Mouse (Mus musculus) monocyte, adult 2 months (primary cell): ENCODE data around the gene Shank2.

Experiments used
- DNase-seq, 2 experiments: peaks; one replicate each; pipeline ENCODE4 v3.0.0; 2022; ENCODE audit warnings: low spot score in 2 of 2, low read depth in 1 of 2

Gene Shank2

GRCm38 (mm10) chr7:144102222-144102980 lies 100.7 kb downstream of the Shank2 start:
- DNase-seq, result no peak

GRCm38 (mm10) chr7:144105952-144106351 lies 104.2 kb downstream of the Shank2 start:
- no peak for DNase-seq

- DNase-seq, result no peak
These were observed 104.8 kb downstream of the Shank2 start for GRCm38 (mm10) chr7:144106352-144107011.

GRCm38 (mm10) chr7:144108141-144108540 lies 106.4 kb downstream of the Shank2 start:
- DNase-seq, result no peak

GRCm38 (mm10) chr7:144111026-144111604 lies 109.4 kb downstream of the Shank2 start:
- no peak for DNase-seq

GRCm38 (mm10) chr7:144111981-144112380 lies 110.3 kb downstream of the Shank2 start:
- no peak for DNase-seq

- no peak for DNase-seq
These were observed 112.5 kb downstream of the Shank2 start for GRCm38 (mm10) chr7:144114230-144114629.

GRCm38 (mm10) chr7:144119562-144119961 lies 117.8 kb downstream of the Shank2 start:
- no peak for DNase-seq

GRCm38 (mm10) chr7:144132699-144133387 lies 131.1 kb downstream of the Shank2 start:
- no peak for DNase-seq

- DNase-seq, result no peak
These were observed 131.8 kb downstream of the Shank2 start for GRCm38 (mm10) chr7:144133388-144133998.

GRCm38 (mm10) chr7:144134699-144135098 lies 133.0 kb downstream of the Shank2 start:
- no peak for DNase-seq

GRCm38 (mm10) chr7:144137827-144138226 lies 136.1 kb downstream of the Shank2 start:
- no peak for DNase-seq

GRCm38 (mm10) chr7:144138476-144138875 lies 136.7 kb downstream of the Shank2 start:
- no peak for DNase-seq

GRCm38 (mm10) chr7:144139691-144140090 lies 138.0 kb downstream of the Shank2 start:
- no peak for DNase-seq

- no peak for DNase-seq
These were observed 138.7 kb downstream of the Shank2 start for GRCm38 (mm10) chr7:144140470-144140869.

- DNase-seq, result no peak
These were observed 140.3 kb downstream of the Shank2 start for GRCm38 (mm10) chr7:144142036-144142435.

- no peak for DNase-seq
These were observed 142.2 kb downstream of the Shank2 start for GRCm38 (mm10) chr7:144143941-144144340.

- no peak for DNase-seq
These were observed 146.4 kb downstream of the Shank2 start for GRCm38 (mm10) chr7:144148111-144148510.

- DNase-seq, result no peak
These were observed 151.4 kb downstream of the Shank2 start for GRCm38 (mm10) chr7:144153124-144153523.

- no peak for DNase-seq
These were observed 152.0 kb downstream of the Shank2 start for GRCm38 (mm10) chr7:144153682-144154081.

GRCm38 (mm10) chr7:144157936-144158335 lies 156.2 kb downstream of the Shank2 start:
- DNase-seq, result no peak
